Mouse (Mus musculus) C2C12 (cell line): Measurements from ENCODE around the gene Slc26a11.
"Not testable (repeated sequence)": the region's sequence is repeated elsewhere in the genome, so short reads cannot be mapped to it uniquely, and the experiment has no call there.

Experiments
- CTCF ChIP-seq: IDR thresholded peaks from one replicate; pipeline ENCODE4 v1.5.1; 2011; ENCODE audit not compliant: control insufficient read depth, insufficient read depth, insufficient read length
- MAX ChIP-seq: IDR thresholded peaks from one replicate; pipeline ENCODE4 v1.6.1; 2011; ENCODE audit warnings: mild to moderate bottlenecking, control low read depth
- MYOG ChIP-seq: IDR thresholded peaks from one replicate; pipeline ENCODE4 v1.6.1; 2011; ENCODE audit not compliant: control insufficient read depth, insufficient read length; ENCODE audit errors: extremely low read depth
- USF1 ChIP-seq: IDR thresholded peaks from one replicate; pipeline ENCODE4 v1.6.1; 2011; ENCODE audit warnings: low read depth, mild to moderate bottlenecking, control low read depth, moderate library complexity

- TF ChIP-seq CTCF, USF1, MYOG, MAX: not testable (repeated sequence)
These were observed 31.9 kb downstream of the Slc26a11 start for GRCm38 (mm10) chr11:119387273-119387672.
